Mouse (Mus musculus) gastrocnemius, postnatal 4 days (tissue): ENCODE results near the gene Dpy19l1. TPM values are rescaled to one million over a fixed set of nuclear protein-coding genes. Genes with fewer than 3 reads are reported as not detected.

Source experiments
- DNase-seq, 2 experiments: peaks; one replicate each; pipeline ENCODE4 v3.0.0; 2021 to 2022; ENCODE audit warnings: low spot score in 2 of 2, mixed read lengths in 2 of 2
- total RNA-seq, 2 experiments: library from RNA; stranded (reverse); gene quantifications; 2 replicates each; pipeline ENCODE4 v1.2.3; 2021

Dpy19l1 gene
- total RNA-seq, 2 experiments from 2014 or later: 27.1 to 27.4 TPM

GRCm38 (mm10) chr9:24378848-24379247, 124.1 kb downstream of the Dpy19l1 start:
- DNase-seq: no peak

Other genes with a start within 250 kb of the Dpy19l1 start
- gene Cypt4, start 122.1 kb upstream of the Dpy19l1 start, total RNA-seq: not detected
- gene Dpy19l2, start 193.2 kb upstream of the Dpy19l1 start, total RNA-seq: not detected